Mouse (Mus musculus) heart, adult 10 weeks (tissue): ENCODE results near the gene 1700034I23Rik. TPM values are rescaled to one million over a fixed set of nuclear protein-coding genes. Genes with fewer than 3 reads are reported as not detected.

ENCODE experiments used
- polyA plus RNA-seq: library from polyadenylated mRNA; stranded (reverse); fragments of 350-450 nt; fragmentation: Illumina TruSeq; extraction: RNeasy Lipid Tissue Mini Kit (QIAGEN cat#74804); gene quantifications from one replicate; pipeline ENCODE4 v1.2.3, GENCODE M21; 2014; ENCODE audit warnings: low read depth, low replicate concordance

1700034I23Rik gene
- 0.29 TPM for polyA plus RNA-seq

DNA sequence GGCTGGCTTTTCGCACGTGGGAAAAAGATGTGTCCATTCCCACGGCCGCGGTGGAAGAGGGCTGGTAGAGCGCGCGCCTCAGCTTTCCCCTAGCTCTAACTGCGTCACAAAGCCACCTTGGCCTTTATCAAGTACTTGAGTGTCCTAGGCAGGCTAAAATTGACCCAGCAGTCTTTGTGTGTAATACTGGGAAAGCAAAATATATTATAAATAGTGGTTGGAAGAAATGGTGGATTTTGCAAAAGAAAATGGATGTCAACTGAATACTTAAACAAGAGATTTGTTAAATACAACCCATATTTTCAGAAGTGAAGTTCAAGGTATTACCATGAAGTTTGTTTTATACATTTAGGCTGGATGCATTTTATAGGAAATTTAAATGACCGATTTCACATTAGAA is at the start of gene 1700034I23Rik:
1700034I23Rik (minus strand) TSS at position 101 of the 400 bp plus-strand sequence.

DNA sequence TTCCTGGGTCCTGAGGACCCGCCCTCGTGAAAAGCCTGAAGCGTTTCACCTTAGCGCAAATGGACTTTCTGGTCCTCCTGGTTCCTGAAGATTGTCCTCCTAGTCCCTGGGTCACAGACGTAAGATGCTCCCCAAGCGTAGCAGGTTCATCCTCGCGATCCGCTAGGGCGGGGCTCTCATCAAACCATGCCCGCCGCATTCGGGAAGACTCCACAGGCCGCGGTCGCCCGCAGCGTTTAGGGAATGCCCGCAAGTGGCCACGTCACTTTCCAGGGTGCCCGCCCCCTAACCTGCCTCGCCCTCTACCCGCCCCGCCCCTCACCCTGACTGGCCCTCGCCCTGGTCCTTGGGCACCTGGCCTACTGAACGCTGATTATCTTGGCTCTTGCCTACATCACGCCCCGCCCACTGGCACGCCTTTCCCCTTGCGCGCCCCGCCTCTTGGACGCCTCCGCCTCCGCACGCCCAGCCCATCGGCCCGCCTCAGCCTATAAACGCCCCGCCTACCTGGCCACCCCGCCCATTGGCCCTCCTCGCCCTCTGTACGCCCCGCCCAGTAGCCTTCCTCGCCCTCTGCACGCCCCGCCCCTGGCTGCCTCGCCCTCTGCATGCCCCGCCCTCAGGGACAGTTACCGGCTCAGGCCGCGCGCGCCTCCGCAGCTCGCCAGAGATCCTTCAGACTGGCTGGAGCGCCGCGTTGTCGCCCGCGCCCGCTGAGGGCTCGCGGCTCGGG is 47.0 kb upstream of the 1700034I23Rik start, which contains the start of gene Larp1b:
Larp1b (plus strand) TSS at position 659 of the 733 bp plus-strand sequence.

Other genes starting within 250 kb of the 1700034I23Rik start
- gene Slc25a31, start 193.7 kb downstream of the 1700034I23Rik start, polyA plus RNA-seq, result 0.47 TPM
- gene Hspa4l, start 158.0 kb downstream of the 1700034I23Rik start, polyA plus RNA-seq, result 34.6 TPM
- 1.3 TPM for gene Plk4, start 102.5 kb downstream of the 1700034I23Rik start, polyA plus RNA-seq
- gene Mfsd8, start 55.7 kb downstream of the 1700034I23Rik start, polyA plus RNA-seq, result 15.7 TPM
- 60.2 TPM for gene Abhd18, start 55.6 kb downstream of the 1700034I23Rik start, polyA plus RNA-seq
- gene Larp1b, start 47.3 kb upstream of the 1700034I23Rik start, polyA plus RNA-seq, result 81.1 TPM
- 32.3 TPM for gene Pgrmc2, start 180.5 kb upstream of the 1700034I23Rik start, polyA plus RNA-seq